Mouse (Mus musculus) hindbrain, embryonic 11.5 days (tissue): ENCODE data around the gene Kat6b. TPM values are rescaled to one million over a fixed set of nuclear protein-coding genes. Genes with fewer than 3 reads are reported as not detected.
A peak's percentile ranks its signal among the peaks of the same experiment; 100 is the strongest.

Experiments used
- ATAC-seq: fragments of 200-750 bp; cut with Nextera tagmentation; 2 replicates; pipeline ENCODE4 v1.8.0; 2017; ENCODE audit warnings: mild to moderate bottlenecking, moderate TSS enrichment, moderate library complexity; ENCODE audit not compliant: low FRiP score
- DNase-seq: peaks from one replicate; pipeline ENCODE4 v3.0.0-alpha.2; 2015; ENCODE audit warnings: low spot score
- H3K27ac ChIP-seq: fragments of 300-500 bp; sonication (generic); 2 replicates; pipeline ENCODE4 v1.5.1; 2014; ENCODE audit warnings: mild to moderate bottlenecking, low read depth, low read length
- H3K27me3 ChIP-seq: fragments of 300-500 bp; sonication (generic); 2 replicates; pipeline ENCODE4 v1.6.1; 2014; ENCODE audit warnings: mild to moderate bottlenecking, low read length, moderate library complexity, mixed read lengths; ENCODE audit not compliant: control insufficient read depth, insufficient read depth
- H3K36me3 ChIP-seq: fragments of 300-500 bp; sonication (generic); 2 replicates; pipeline ENCODE4 v1.6.1; 2014; ENCODE audit warnings: mild to moderate bottlenecking, low read length, moderate library complexity, mixed read lengths; ENCODE audit not compliant: control insufficient read depth, insufficient read depth
- H3K4me1 ChIP-seq: fragments of 300-500 bp; sonication (generic); replicated peaks from 2 replicates; pipeline ENCODE4 v1.6.1; 2014; ENCODE audit warnings: low read length, mixed read lengths; ENCODE audit not compliant: control insufficient read depth, insufficient read depth
- H3K4me2 ChIP-seq: fragments of 300-500 bp; sonication (generic); replicated peaks from 2 replicates; pipeline ENCODE4 v1.6.1; 2014; ENCODE audit warnings: mild to moderate bottlenecking, low read depth, low read length
- H3K4me3 ChIP-seq: fragments of 300-500 bp; sonication (generic); 2 replicates; pipeline ENCODE4 v1.5.1; 2014; ENCODE audit warnings: low read depth, low read length
- H3K9ac ChIP-seq: fragments of 300-500 bp; sonication (generic); 2 replicates; pipeline ENCODE4 v1.6.1; 2014; ENCODE audit warnings: low read depth, low read length
- H3K9me3 ChIP-seq: fragments of 300-500 bp; sonication (generic); 2 replicates; pipeline ENCODE4 v1.6.1; 2016; ENCODE audit warnings: low read length; ENCODE audit not compliant: control insufficient read depth
- WGBS: fragments of 180-500 bp; shearing (Covaris S2); extraction: QIAGEN DNeasy Blood & Tissue Kit; methylation state at CpG from one replicate; pipeline ENCODE4 v1.1.7; 2014; 5-methylcytosine and 5-hydroxymethylcytosine counted together
- polyA plus RNA-seq: library from polyadenylated mRNA; unstranded; fragments of >200 nt; fragmentation: Nextera tagmentation; extraction: Ambion mirVana; gene quantifications from 2 replicates; pipeline ENCODE4 v1.2.1, GENCODE M21; 2014

Kat6b gene
- polyA plus RNA-seq, 1 experiment from 2014 or later, result 24.0 TPM

GRCm38 (mm10) chr14:21489116-21489485 is 7.9 kb downstream of the Kat6b start:
- no peak overlapping the region for H3K9ac ChIP-seq
- ATAC-seq (no peak), DNase-seq (peak; percentile 7)
- 56% methylated on average over 3 of the region's 3 CpGs for WGBS
- H3K9me3 ChIP-seq, result no peaks in the 10 kb centered on the region
- no peaks in the 10 kb centered on the region for H3K27me3 ChIP-seq
- H3K27ac ChIP-seq, result no peak overlapping the region
- H3K4me2 ChIP-seq, result no peak overlapping the region
- H3K4me1 ChIP-seq, result no peaks in the 10 kb centered on the region
- no peaks in the 10 kb centered on the region for H3K36me3 ChIP-seq
- H3K4me3 ChIP-seq, result no peak overlapping the region

- ATAC-seq (no peak), DNase-seq (no peak)
- no peaks in the 10 kb centered on the region for H3K4me1 ChIP-seq
- no peak overlapping the region for H3K27ac ChIP-seq
- H3K27me3 ChIP-seq, result no peaks in the 10 kb centered on the region
- H3K4me2 ChIP-seq, result no peak overlapping the region
- WGBS, result 83% methylated on average over 4 of the region's 4 CpGs
- H3K36me3 ChIP-seq, result no peaks in the 10 kb centered on the region
- H3K9ac ChIP-seq, result no peak overlapping the region
- H3K4me3 ChIP-seq, result no peak overlapping the region
- no peaks in the 10 kb centered on the region for H3K9me3 ChIP-seq
These were observed 8.9 kb downstream of the Kat6b start for GRCm38 (mm10) chr14:21490141-21490540.

- Histone ChIP-seq H3K4me2 (peak overlapping the region; percentile 81), H3K27ac (peak overlapping the region; percentile 99), H3K9me3 (no peaks in the 10 kb centered on the region), H3K4me1 (no peaks in the 10 kb centered on the region), H3K27me3 (no peaks in the 10 kb centered on the region), H3K4me3 (peak overlapping the region; percentile 87), H3K9ac (peak overlapping the region; percentile 97), H3K36me3 (no peaks in the 10 kb centered on the region)
- 3% methylated on average over 7 of the region's 7 CpGs for WGBS
- ATAC-seq, result no peak
- DNase-seq, result no peak
These were observed 17.2 kb downstream of the Kat6b start for GRCm38 (mm10) chr14:21498361-21498996.

DNA sequence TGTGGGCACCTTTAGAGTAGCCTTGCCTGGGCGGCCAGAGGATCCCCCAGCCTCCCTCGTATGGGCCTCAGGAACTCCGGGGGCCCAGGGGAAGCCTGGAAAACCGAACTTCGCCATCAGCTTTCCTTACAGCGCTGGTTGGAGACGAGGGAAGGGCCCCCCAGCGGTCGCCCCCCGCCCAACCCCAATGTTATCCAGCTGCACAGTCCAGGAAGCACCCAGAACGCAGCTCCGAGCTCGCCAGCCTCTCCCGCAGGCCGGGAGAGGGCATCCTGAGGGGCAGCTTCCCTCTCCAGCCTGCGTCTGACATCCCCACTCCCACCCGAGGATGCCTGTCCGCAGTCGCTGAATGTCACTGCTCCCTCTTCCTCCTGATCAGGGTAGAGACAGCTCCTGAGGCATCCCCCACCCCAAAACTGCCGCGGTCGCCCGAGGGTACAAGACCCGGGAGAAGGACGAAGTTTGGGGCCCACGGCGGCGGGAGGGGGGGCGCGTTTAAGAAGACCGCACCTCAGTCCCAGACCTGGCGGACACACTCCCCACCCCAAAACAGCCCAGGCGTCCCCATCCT is 17.9 kb downstream of the Kat6b start:
- ATAC-seq (no peak), DNase-seq (peak; percentile 69)
- no peaks in the 10 kb centered on the region for H3K36me3 ChIP-seq
- no peaks in the 10 kb centered on the region for H3K4me1 ChIP-seq
- peak overlapping the region; percentile 99 for H3K27ac ChIP-seq
- peak overlapping the region; percentile 81 for H3K4me2 ChIP-seq
- peak overlapping the region; percentile 97 for H3K9ac ChIP-seq
- under 1% methylated on average over 33 of the region's 33 CpGs for WGBS
- no peaks in the 10 kb centered on the region for H3K9me3 ChIP-seq
- H3K27me3 ChIP-seq, result no peaks in the 10 kb centered on the region
- H3K4me3 ChIP-seq, result peak overlapping the region; percentile 87

DNA sequence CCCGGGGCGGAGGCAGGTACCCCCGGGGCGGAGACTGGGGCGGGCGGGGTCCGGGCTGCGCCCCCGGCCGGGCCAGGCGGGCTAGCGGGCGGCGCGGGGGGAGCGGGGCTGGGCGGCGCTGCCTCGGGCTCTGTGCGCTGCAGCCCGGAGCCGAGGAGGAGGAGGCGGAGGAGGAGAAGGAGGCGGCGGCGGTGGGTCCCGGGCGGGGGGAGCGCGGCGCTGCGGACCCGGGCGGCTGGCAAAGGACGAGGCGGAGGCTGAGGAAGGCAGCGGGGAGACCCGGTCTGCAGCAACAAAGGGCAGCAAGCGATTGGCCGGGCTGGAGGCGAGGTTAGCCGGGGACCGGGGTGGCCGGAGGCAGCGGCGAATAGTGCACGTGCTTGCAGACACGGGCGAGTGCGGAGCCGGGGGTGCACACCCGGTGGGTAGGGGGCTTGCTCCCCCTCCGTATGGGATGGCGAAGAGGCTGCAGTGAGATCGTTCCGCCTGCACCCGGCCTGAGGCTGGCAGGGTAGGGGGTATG is 18.5 kb downstream of the Kat6b start:
- H3K9ac ChIP-seq, result peak overlapping the region; percentile 97
- no peaks in the 10 kb centered on the region for H3K27me3 ChIP-seq
- ATAC-seq (no peak; the same call in 1 of the 2 replicates), DNase-seq (peak; percentile 82)
- peak overlapping the region; percentile 81 for H3K4me2 ChIP-seq
- H3K4me1 ChIP-seq, result no peaks in the 10 kb centered on the region
- under 1% methylated on average over 41 of the region's 57 CpGs for WGBS
- no peaks in the 10 kb centered on the region for H3K36me3 ChIP-seq
- peak overlapping the region; percentile 87 for H3K4me3 ChIP-seq
- peak overlapping the region; percentile 99 for H3K27ac ChIP-seq
- H3K9me3 ChIP-seq, result no peaks in the 10 kb centered on the region

DNA sequence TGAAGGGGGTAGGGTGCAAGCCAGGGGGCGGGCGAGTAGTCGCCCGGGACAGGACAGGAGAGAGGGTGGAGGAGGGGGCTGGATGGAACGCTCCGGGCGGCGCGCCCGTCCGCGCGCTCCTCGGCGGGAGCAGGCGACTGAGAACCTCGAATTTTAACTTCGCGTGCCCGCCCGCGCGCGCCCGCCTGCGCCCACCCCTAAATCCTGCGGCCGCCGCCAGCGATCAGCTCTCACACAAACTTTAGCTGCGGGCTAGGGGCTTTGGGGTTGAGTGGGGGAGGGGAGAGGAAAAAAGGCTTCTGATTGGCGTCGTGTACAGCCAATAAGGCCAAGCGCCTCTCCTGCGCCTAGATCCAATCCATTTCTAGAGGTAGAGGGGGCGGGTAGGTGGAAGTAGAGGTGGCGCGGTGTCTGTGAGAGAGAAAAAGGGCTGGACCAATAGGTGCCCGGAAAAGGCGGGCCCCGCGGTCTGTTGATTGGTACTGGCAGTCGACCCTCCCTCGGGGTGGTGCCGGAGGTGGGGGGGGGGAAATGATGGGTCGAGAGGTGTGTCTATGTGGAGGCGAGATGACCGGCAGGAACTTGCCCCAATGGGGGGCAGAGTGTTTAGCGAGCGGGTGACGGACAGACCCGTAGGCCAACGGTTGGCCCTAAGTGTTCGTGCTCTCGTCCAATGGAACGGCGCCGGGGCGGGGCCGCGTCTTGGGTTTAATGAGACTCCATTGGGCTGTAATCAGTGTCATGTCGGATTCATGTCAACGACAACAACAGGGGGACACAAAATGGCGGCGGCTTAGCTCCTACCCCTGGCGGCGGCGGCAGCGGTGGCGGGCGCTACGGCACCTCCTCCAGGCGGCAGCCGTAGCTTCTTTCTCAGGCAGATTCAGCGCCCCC is 19.2 kb downstream of the Kat6b start:
- Histone ChIP-seq H3K9ac (peak overlapping the region; percentile 97), H3K4me1 (no peaks in the 10 kb centered on the region), H3K27ac (peak overlapping the region; percentile 99), H3K9me3 (no peaks in the 10 kb centered on the region), H3K27me3 (no peaks in the 10 kb centered on the region), H3K4me3 (peak overlapping the region; percentile 87), H3K36me3 (no peaks in the 10 kb centered on the region), H3K4me2 (peak overlapping the region; percentile 81)
- under 1% methylated on average over 74 of the region's 75 CpGs for WGBS
- ATAC-seq (peak; percentile 96), DNase-seq (peak; percentile 99)

GRCm38 (mm10) chr14:21501048-21501657 is 19.9 kb downstream of the Kat6b start:
- no peaks in the 10 kb centered on the region for H3K4me1 ChIP-seq
- H3K36me3 ChIP-seq, result no peaks in the 10 kb centered on the region
- H3K4me3 ChIP-seq, result peak overlapping the region; percentile 87
- DNase-seq (peak; percentile 93), ATAC-seq (peak; percentile 46; the same call in 1 of the 2 replicates)
- H3K9ac ChIP-seq, result peak overlapping the region; percentile 84
- H3K4me2 ChIP-seq, result peak overlapping the region; percentile 39
- H3K9me3 ChIP-seq, result no peaks in the 10 kb centered on the region
- H3K27me3 ChIP-seq, result no peaks in the 10 kb centered on the region
- peak overlapping the region; percentile 97 for H3K27ac ChIP-seq
- whole genome bisulfite sequencing, result 2% methylated on average over 32 of the region's 38 CpGs

- H3K9me3 ChIP-seq, result no peaks in the 10 kb centered on the region
- no peak overlapping the region for H3K4me2 ChIP-seq
- no peaks in the 10 kb centered on the region for H3K4me1 ChIP-seq
- H3K36me3 ChIP-seq, result no peaks in the 10 kb centered on the region
- no peak overlapping the region for H3K9ac ChIP-seq
- no peak for DNase-seq
- WGBS, result 89% methylated on average over 4 of the region's 4 CpGs
- H3K27ac ChIP-seq, result no peak overlapping the region
- no peak for ATAC-seq
- no peaks in the 10 kb centered on the region for H3K27me3 ChIP-seq
- no peak overlapping the region for H3K4me3 ChIP-seq
These were observed 23.8 kb downstream of the Kat6b start for GRCm38 (mm10) chr14:21505036-21505435.
